Mouse (Mus musculus) frontal cortex, postnatal 10 days (tissue): ENCODE results near the gene Taar6.

Experiments used
- DNase-seq, 2 experiments: peaks; one replicate each; pipeline ENCODE4 v3.0.0; 2022; ENCODE audit warnings: low spot score in 2 of 2, mixed read lengths in 1 of 2

Gene Taar6

DNA sequence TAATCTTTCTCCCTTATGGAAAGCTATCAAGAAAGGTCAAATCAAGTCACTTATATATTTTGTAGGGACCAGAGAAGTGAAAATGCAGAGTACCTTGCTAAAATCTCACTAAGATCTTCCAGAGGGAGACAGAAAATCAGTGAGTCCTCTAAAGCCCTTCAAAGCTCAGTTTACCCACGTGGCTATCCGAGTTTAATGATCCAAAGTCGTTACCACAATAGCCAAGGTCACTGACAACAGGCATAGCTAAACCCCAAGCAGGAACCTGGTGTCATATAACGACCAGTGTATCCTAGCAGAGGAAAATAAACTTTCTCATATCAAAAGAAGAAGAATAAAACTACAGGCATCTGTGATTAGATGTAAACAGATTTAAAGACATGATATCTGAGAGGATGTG is 47.8 kb downstream of the Taar6 start:
- DNase-seq, result no peak
